Mouse (Mus musculus) bone marrow macrophage, adult 2 months (primary cell): Measurements from ENCODE around the gene Olfr1269.

ENCODE experiments used
- CTCF ChIP-seq: IDR thresholded peaks from 2 replicates; pipeline ENCODE4 v1.5.1; 2012; ENCODE audit warnings: low read depth, mild to moderate bottlenecking, low read length, moderate library complexity
- POLR2A ChIP-seq: IDR thresholded peaks from 2 replicates; pipeline ENCODE4 v1.6.1; 2012; ENCODE audit warnings: mild to moderate bottlenecking, low read depth, low read length, borderline replicate concordance

DNA sequence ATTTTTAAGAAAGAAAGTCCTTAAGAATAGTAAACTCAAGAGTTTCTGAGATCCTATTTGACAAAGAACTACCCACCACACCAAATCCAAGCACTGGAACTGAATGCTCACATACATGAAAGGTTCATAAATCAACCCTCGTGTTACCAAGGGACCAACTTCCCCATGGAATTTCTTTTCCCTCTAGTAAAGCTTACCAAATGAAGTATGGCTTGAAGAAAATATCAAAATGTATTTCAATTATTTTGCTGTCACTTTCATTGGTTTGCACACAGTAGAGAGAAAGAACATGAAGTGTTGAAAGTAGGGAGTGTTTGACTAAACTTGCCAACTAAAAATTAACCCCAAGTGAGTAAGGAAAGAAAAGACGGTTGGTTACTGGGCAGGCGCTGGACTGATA lies 31.8 kb upstream of the Olfr1269 start, which contains the start of gene Olfr1270:
- TF ChIP-seq POLR2A (no peak), CTCF (no peak)
